Mouse (Mus musculus): ENCODE data around the gene Rho. TPM values are rescaled to one million over a fixed set of nuclear protein-coding genes. Genes with fewer than 3 reads are reported as not detected.

The Rho gene
- total and polyA plus RNA-seq, 3 experiments = 0.11 TPM; not detected in 2

GRCm38 (mm10) chr6:115977810-115978209, 46.3 kb downstream of the Rho start:
- no peaks in the 10 kb centered on the region for H3K79me2 ChIP-seq (ENCODE audit: control insufficient read depth, insufficient read depth, low read length, poor library complexity)
- no peaks in the 10 kb centered on the region for H3K36me3 ChIP-seq (ENCODE audit: control insufficient read depth in 1 of 2, insufficient read depth in 2 of 2, low read length in 2 of 2)
- no peak for DNase-seq (ENCODE audit: low read depth, low spot score)
- no peak overlapping the region for H3K27ac ChIP-seq (ENCODE audit: control insufficient read depth, low read depth, low read length)
- no peak overlapping the region for H3K9ac ChIP-seq (ENCODE audit: control insufficient read depth, low read depth, low read length, poor library complexity, severe bottlenecking)
- no peaks in the 10 kb centered on the region for H3K27me3 ChIP-seq (ENCODE audit: control insufficient read depth in 1 of 2, insufficient read depth in 2 of 2, low read length in 2 of 2)
- no peak for TF ChIP-seq ETS1 (IDR thresholded peaks at IDR 0.05; ENCODE audit: low read depth, low read length)
- no peak for TF ChIP-seq E2F4 (IDR thresholded peaks at IDR 0.05; ENCODE audit: borderline replicate concordance, low read depth, low read length)
- no peak for TF ChIP-seq UBTF (IDR thresholded peaks at IDR 0.05; ENCODE audit: borderline replicate concordance, insufficient read depth, low read depth, low read length)
- no peak for TF ChIP-seq BHLHE40 (IDR thresholded peaks at IDR 0.05; ENCODE audit: borderline replicate concordance, low read depth, low read length)
- TF ChIP-seq POLR2A (IDR thresholded peaks at IDR 0.05; ENCODE audit: control insufficient read depth in 1 of 2, insufficient read depth in 1 of 2, low read depth in 1 of 2, low read length in 2 of 2, poor library complexity in 1 of 2) = no peak
- TF ChIP-seq ELF1 (IDR thresholded peaks at IDR 0.05; ENCODE audit: low read depth, low read length) = no peak
- no peak for TF ChIP-seq POLR2AphosphoS2 (IDR thresholded peaks at IDR 0.05; ENCODE audit: low read length)
- no peak for TF ChIP-seq KAT2A (conservative IDR thresholded peaks at IDR 0.05; ENCODE audit: low read depth, low read length)
- no peak for TF ChIP-seq ZKSCAN1 (IDR thresholded peaks at IDR 0.05; ENCODE audit: low read depth, low read length)
- no peak for TF ChIP-seq MAX (IDR thresholded peaks at IDR 0.05; ENCODE audit: low read length)
- TF ChIP-seq MYB (IDR thresholded peaks at IDR 0.05; ENCODE audit: low read depth, low read length) = no peak
- TF ChIP-seq MEF2A (IDR thresholded peaks at IDR 0.05; ENCODE audit: extremely low read depth, insufficient replicate concordance, low read depth, low read length, poor library complexity, severe bottlenecking) = no peak
- TF ChIP-seq USF1 (IDR thresholded peaks at IDR 0.05; ENCODE audit: low read depth, low read length) = no peak
- TF ChIP-seq RAD21 (IDR thresholded peaks at IDR 0.05; ENCODE audit: low read depth, low read length) = no peak
- TF ChIP-seq POLR2AphosphoS5 (IDR thresholded peaks at IDR 0.05; ENCODE audit: borderline replicate concordance, low read depth, low read length) = no peak
- TF ChIP-seq SIN3A (IDR thresholded peaks at IDR 0.05; ENCODE audit: low read length) = no peak
- no peak for TF ChIP-seq MAFK (IDR thresholded peaks at IDR 0.05; ENCODE audit: borderline replicate concordance, low read depth, low read length)
- TF ChIP-seq CHD2 (IDR thresholded peaks at IDR 0.05; ENCODE audit: low read length) = no peak
- TF ChIP-seq USF2 (IDR thresholded peaks at IDR 0.05; ENCODE audit: borderline replicate concordance in 1 of 2, insufficient read depth in 1 of 2, low read depth in 1 of 2, low read length in 2 of 2) = no peak
- no peaks in the 10 kb centered on the region for H3K4me1 ChIP-seq (ENCODE audit: control insufficient read depth in 1 of 2, insufficient read depth in 2 of 2, low read length in 2 of 2)
- H3K9me3 ChIP-seq (replicated peaks; ENCODE audit: insufficient read depth, low read length) = no peaks in the 10 kb centered on the region
- H3K4me3 ChIP-seq (ENCODE audit: control insufficient read depth in 1 of 2, insufficient read depth in 1 of 2, low read depth in 2 of 2, low read length in 2 of 2) = no peak overlapping the region

- H3K27me3 ChIP-seq (ENCODE audit: control insufficient read depth in 1 of 2, insufficient read depth in 2 of 2, low read length in 2 of 2) = no peaks in the 10 kb centered on the region
- H3K27ac ChIP-seq (ENCODE audit: control insufficient read depth, low read depth, low read length) = no peak overlapping the region
- H3K36me3 ChIP-seq (ENCODE audit: control insufficient read depth in 1 of 2, insufficient read depth in 2 of 2, low read length in 2 of 2) = no peaks in the 10 kb centered on the region
- H3K9ac ChIP-seq (ENCODE audit: control insufficient read depth, low read depth, low read length, poor library complexity, severe bottlenecking) = no peak overlapping the region
- TF ChIP-seq CTCF (IDR thresholded peaks at IDR 0.05 in 2 of 3, conservative IDR thresholded peaks at IDR 0.05 in 1 of 3; ENCODE audit: control insufficient read depth in 1 of 3, insufficient read depth in 1 of 3, low read depth in 2 of 3, low read length in 3 of 3, poor library complexity in 1 of 3, severe bottlenecking in 1 of 3) = peak; percentile 40 to 52 (median 50)
- TF ChIP-seq HCFC1 (IDR thresholded peaks at IDR 0.05; ENCODE audit: low read depth, low read length) = no peak
- peak; percentile 20 for DNase-seq (ENCODE audit: low read depth, low spot score)
- no peak overlapping the region for H3K4me3 ChIP-seq (ENCODE audit: control insufficient read depth in 1 of 2, insufficient read depth in 1 of 2, low read depth in 2 of 2, low read length in 2 of 2)
- H3K79me2 ChIP-seq (ENCODE audit: control insufficient read depth, insufficient read depth, low read length, poor library complexity) = no peaks in the 10 kb centered on the region
- H3K4me1 ChIP-seq (ENCODE audit: control insufficient read depth in 1 of 2, insufficient read depth in 2 of 2, low read length in 2 of 2) = no peaks in the 10 kb centered on the region
- no peaks in the 10 kb centered on the region for H3K9me3 ChIP-seq (replicated peaks; ENCODE audit: insufficient read depth, low read length)
Observed at GRCm38 (mm10) chr6:115978596-115978995, 47.0 kb downstream of the Rho start.
